Mouse (Mus musculus) midbrain, embryonic 11.5 days (tissue): ENCODE data around the gene Ep300. TPM values are rescaled to one million over a fixed set of nuclear protein-coding genes. Genes with fewer than 3 reads are reported as not detected.
"Not testable (repeated sequence)": the region's sequence is repeated elsewhere in the genome, so short reads cannot be mapped to it uniquely, and the experiment has no call there.

ENCODE experiments used
- ATAC-seq: fragments of 200-750 bp; cut with Nextera tagmentation; 2 replicates; pipeline ENCODE4 v1.8.0; 2017; ENCODE audit warnings: moderate TSS enrichment, moderate library complexity; ENCODE audit not compliant: low FRiP score
- DNase-seq: peaks from one replicate; pipeline ENCODE4 v3.0.0; 2015; ENCODE audit warnings: low spot score; ENCODE audit errors: missing footprints
- H3K27ac ChIP-seq: fragments of 300-500 bp; sonication (generic); 2 replicates; pipeline ENCODE4 v1.5.1; 2014; ENCODE audit warnings: low read depth, low read length
- H3K27me3 ChIP-seq: fragments of 300-500 bp; sonication (generic); 2 replicates; pipeline ENCODE4 v1.6.1; 2014; ENCODE audit warnings: mild to moderate bottlenecking, low read length, moderate library complexity, mixed read lengths; ENCODE audit not compliant: control insufficient read depth, insufficient read depth
- H3K36me3 ChIP-seq: fragments of 300-500 bp; sonication (generic); 2 replicates; pipeline ENCODE4 v1.6.1; 2014; ENCODE audit warnings: mild to moderate bottlenecking, low read length, moderate library complexity, mixed read lengths; ENCODE audit not compliant: control insufficient read depth, insufficient read depth
- H3K4me1 ChIP-seq: fragments of 300-500 bp; sonication (generic); 2 replicates; pipeline ENCODE4 v1.6.1; 2014; ENCODE audit warnings: low read length; ENCODE audit not compliant: control insufficient read depth, insufficient read depth
- H3K4me2 ChIP-seq: fragments of 300-500 bp; sonication (generic); 2 replicates; pipeline ENCODE4 v1.6.1; 2014; ENCODE audit warnings: mild to moderate bottlenecking, moderate library complexity
- H3K4me3 ChIP-seq: fragments of 300-500 bp; sonication (generic); 2 replicates; pipeline ENCODE4 v1.5.1; 2014; ENCODE audit warnings: low read depth, low read length
- H3K9ac ChIP-seq: fragments of 300-500 bp; sonication (generic); 2 replicates; pipeline ENCODE4 v1.6.1; 2014; ENCODE audit warnings: low read length
- H3K9me3 ChIP-seq: fragments of 300-500 bp; sonication (generic); 2 replicates; pipeline ENCODE4 v1.6.1; 2016; ENCODE audit warnings: low read length; ENCODE audit not compliant: control insufficient read depth
- WGBS: fragments of 180-500 bp; shearing (Covaris S2); extraction: QIAGEN DNeasy Blood & Tissue Kit; methylation state at CpG from one replicate; pipeline ENCODE4 v1.1.7; 2014; 5-methylcytosine and 5-hydroxymethylcytosine counted together
- polyA plus RNA-seq: library from polyadenylated mRNA; unstranded; fragments of >200 nt; fragmentation: Nextera tagmentation; extraction: Ambion mirVana; gene quantifications from 2 replicates; pipeline ENCODE4 v1.2.1, GENCODE M21; 2014

The Ep300 gene
- polyA plus RNA-seq, 1 experiment from 2014 or later: 23.7 TPM

DNA sequence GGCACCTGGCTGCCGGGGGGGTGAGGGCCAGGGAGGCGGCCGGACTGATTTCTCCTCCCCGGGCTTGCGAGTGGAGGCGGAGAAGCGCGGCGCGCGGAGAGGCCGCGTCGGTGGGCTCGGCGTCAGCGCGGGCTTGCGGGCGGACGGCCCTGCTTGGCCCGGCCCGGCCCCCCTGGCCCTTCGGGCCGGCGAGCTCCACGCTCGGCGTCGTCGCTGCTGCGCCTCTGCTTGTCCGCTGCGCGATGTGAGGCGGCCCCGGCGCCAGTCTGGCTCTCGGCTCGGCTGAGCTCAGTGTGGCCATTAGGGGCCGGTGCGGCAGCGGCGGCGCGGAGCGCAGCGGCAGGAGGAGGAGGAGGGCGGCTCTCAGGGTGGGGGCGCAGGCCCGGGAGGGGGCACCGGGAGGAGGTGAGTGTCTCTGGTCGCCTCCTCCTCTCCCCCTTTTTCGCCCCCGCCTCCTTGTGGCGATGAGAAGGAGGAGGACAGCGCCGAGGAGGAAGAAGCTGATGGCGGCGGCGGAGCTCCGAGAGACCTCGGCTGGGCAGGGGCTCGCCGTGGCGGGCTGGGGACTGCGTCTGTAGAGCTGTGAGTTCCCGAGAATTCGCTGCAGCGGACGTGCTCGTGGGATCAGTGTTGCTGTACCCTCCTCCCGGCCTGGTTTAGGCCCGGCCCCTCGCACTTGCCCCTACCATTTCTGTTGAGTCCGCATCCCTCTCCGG lies 753 bp downstream of the Ep300 start:
- 0 out of 2 replicates have a peak, but pooled peaks cover 3% of the 10 kb centered on the region for H3K36me3 ChIP-seq
- H3K27me3 ChIP-seq: no peaks in the 10 kb centered on the region
- H3K4me3 ChIP-seq: peak overlapping the region; percentile 99
- H3K27ac ChIP-seq: peak overlapping the region; percentile 100
- 0% methylated on average over 35 of the region's 77 CpGs for WGBS
- H3K9me3 ChIP-seq: no peaks in the 10 kb centered on the region
- H3K4me1 ChIP-seq: peaks cover 15% of the 10 kb centered on the region
- peak overlapping the region; percentile 73 for H3K4me2 ChIP-seq
- H3K9ac ChIP-seq: peak overlapping the region; percentile 99
- DNase-seq (peak; percentile 97), ATAC-seq (peak; percentile 68)

DNA sequence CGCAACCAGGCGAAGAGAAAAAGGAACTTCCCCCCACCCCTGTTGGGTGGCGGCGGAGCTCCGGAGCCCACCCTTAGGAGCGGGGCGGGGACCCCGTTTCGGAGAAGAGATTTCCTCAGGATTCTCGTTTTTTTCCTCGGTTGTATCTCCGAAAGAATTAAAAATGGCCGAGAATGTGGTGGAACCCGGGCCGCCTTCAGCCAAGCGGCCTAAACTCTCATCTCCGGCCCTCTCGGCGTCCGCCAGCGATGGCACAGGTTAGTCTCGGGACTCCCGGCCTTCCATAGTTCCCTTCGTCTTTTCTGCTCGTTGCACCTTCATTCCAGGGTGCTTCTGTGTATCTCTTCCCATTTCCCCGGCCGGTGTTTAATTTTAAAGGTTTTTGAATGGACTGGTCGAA lies 1.3 kb downstream of the Ep300 start:
- peak overlapping the region; percentile 73 for H3K4me2 ChIP-seq
- no peaks in the 10 kb centered on the region for H3K9me3 ChIP-seq
- peak overlapping the region; percentile 99 for H3K9ac ChIP-seq
- peaks cover 15% of the 10 kb centered on the region for H3K4me1 ChIP-seq
- H3K27ac ChIP-seq: peak overlapping the region; percentile 100
- ATAC-seq (no peak), DNase-seq (no peak)
- H3K4me3 ChIP-seq: peak overlapping the region; percentile 99
- under 1% methylated on average over 28 of the region's 28 CpGs for WGBS
- 0 out of 2 replicates have a peak, but pooled peaks cover 3% of the 10 kb centered on the region for H3K36me3 ChIP-seq
- no peaks in the 10 kb centered on the region for H3K27me3 ChIP-seq

DNA sequence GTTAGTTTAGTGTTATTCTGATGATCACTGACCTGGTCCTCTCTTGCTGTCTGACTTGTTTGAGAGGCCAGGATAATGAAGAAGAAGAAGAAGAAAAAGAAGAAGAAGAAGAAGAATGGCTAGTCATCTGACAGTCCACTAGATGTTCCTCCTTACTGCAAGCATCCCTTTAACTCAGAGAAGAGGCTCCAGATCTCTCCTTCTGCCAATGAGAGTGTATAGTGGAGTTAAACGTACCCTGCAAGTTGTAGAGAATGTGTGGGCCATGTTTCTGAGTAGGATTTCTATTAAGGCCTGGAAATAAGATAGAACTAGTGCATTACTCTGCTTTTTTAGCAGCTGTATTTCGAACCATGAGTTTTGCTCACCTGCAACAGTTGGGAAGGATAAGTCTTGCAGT lies 2.5 kb downstream of the Ep300 start:
- 51% methylated on average over 2 of the region's 2 CpGs for WGBS
- H3K4me2 ChIP-seq: peak overlapping the region; percentile 73
- no peak overlapping the region for H3K27ac ChIP-seq
- H3K9ac ChIP-seq: peak overlapping the region; percentile 99
- H3K4me1 ChIP-seq: peaks cover 15% of the 10 kb centered on the region
- no peak for ATAC-seq
- H3K27me3 ChIP-seq: no peaks in the 10 kb centered on the region
- peak overlapping the region; percentile 99 for H3K4me3 ChIP-seq
- H3K9me3 ChIP-seq: no peaks in the 10 kb centered on the region
- no peak for DNase-seq
- H3K36me3 ChIP-seq: 0 out of 2 replicates have a peak, but pooled peaks cover 3% of the 10 kb centered on the region

DNA sequence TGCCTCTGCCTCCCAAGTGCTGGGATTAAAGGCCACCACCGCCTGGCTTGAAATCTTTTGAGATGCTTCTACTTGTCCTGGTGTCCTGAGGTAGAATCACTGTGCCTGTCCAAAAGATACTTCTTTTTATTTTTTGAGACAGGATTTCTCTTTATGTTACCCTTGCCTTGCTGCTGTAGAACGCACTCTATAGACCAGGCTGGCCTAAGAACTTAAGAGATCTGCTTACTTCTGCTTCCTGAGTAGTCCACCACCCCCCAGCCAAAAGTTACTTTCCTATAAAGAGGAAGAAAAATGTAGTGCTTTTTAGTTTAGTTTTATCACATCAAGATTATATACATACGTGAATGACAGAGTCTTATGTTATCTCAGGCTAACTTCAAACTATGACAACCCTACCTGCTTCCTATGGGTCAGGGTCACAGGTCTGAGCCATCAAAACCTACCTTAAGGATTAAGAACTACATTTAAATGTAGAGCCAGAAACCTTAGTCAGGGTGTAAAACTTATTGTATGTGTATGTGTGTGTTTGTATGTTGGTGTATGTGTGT lies 9.1 kb downstream of the Ep300 start:
- ATAC-seq (no peak), DNase-seq (no peak)
- no peaks in the 10 kb centered on the region for H3K4me1 ChIP-seq
- no peak overlapping the region for H3K27ac ChIP-seq
- H3K4me2 ChIP-seq: no peak overlapping the region
- WGBS: 93% methylated on average over 3 of the region's 3 CpGs
- no peak overlapping the region for H3K4me3 ChIP-seq
- no peaks in the 10 kb centered on the region for H3K27me3 ChIP-seq
- H3K9me3 ChIP-seq: no peaks in the 10 kb centered on the region
- H3K9ac ChIP-seq: no peak overlapping the region
- peaks cover 5% of the 10 kb centered on the region; the same call in 1 of the 2 replicates for H3K36me3 ChIP-seq

DNA sequence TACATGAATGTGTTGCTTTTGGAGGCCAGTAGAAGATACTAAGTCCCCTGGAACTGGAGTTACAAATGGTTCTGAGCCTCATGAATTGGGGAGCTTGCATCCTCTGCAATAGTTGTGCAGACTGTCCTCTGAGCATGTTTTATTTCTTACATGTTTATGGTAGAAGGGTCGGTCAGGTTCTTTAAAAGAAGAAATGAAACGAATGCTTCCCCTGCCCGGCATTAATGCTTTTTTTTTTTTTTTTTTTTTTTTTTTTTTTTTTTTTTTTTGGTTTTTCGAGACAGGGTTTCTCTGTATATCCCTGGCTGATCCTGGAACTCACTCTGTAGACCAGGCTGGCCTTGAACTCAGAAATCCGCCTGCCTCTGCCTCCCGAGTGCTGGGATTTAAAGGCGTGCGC lies 13.6 kb downstream of the Ep300 start:
- not testable (repeated sequence) for H3K27ac ChIP-seq, H3K9ac ChIP-seq, H3K4me1 ChIP-seq, H3K4me3 ChIP-seq, H3K9me3 ChIP-seq, ATAC-seq, H3K4me2 ChIP-seq, H3K27me3 ChIP-seq
- 96% methylated on average over 8 of the region's 8 CpGs for WGBS
- DNase-seq: peak; percentile 23
- H3K36me3 ChIP-seq: peaks cover 12% of the 10 kb centered on the region

DNA sequence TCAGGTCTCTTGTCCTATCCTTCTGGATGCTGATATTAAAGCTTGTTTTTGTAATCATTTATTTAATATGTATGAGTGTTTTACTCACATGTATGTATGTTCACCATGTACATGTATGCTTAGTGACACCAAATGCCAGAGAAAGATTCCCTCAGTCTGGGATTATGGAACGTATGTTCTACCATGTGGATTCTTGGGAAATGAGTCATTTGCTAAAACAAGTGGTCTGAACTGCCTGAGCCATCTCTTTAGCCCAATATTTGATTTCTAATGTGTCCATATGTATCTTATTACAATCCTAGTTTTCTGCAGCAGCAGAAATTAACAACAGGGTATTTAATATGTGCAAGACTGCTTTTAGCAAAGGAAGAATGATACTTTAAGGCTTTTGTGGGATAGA lies 20.1 kb downstream of the Ep300 start:
- 97% methylated on average over 1 of the region's 1 CpGs for WGBS

DNA sequence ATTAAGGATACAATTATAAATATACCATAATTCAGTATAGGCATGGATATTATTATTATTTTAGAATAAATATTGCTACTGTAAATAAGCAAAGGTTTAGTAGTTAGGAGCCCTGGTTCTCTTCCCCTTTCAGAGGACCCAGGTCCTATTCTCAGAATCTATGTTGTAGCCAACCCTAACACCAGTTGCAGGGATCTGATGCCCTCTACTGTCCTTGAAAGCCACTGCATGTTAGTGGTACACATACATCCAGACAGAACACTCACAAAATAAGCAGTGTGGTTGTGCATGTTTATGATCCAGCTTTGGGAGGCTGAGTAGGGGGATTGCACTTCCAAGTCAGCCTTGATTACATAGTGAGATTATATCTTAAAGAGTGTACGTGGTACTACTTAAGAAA lies 21.5 kb downstream of the Ep300 start:
- no peak overlapping the region for H3K27ac ChIP-seq
- DNase-seq (peak; percentile 87), ATAC-seq (no peak)
- 84% methylated on average over 1 of the region's 1 CpGs for WGBS
- H3K27me3 ChIP-seq: no peaks in the 10 kb centered on the region
- H3K4me1 ChIP-seq: no peaks in the 10 kb centered on the region
- H3K36me3 ChIP-seq: peaks cover 11% of the 10 kb centered on the region; the same call in 1 of the 2 replicates
- H3K9ac ChIP-seq: no peak overlapping the region
- no peaks in the 10 kb centered on the region for H3K9me3 ChIP-seq
- H3K4me2 ChIP-seq: no peak overlapping the region
- H3K4me3 ChIP-seq: no peak overlapping the region

More for the DNA sequence above, 20.1 kb downstream of the Ep300 start:
- no peak for ATAC-seq
- H3K9me3 ChIP-seq: no peaks in the 10 kb centered on the region
- H3K27ac ChIP-seq: no peak overlapping the region
- H3K36me3 ChIP-seq: peaks cover 14% of the 10 kb centered on the region
- H3K4me2 ChIP-seq: no peak overlapping the region
- DNase-seq: no peak
- H3K4me3 ChIP-seq: no peak overlapping the region
- no peaks in the 10 kb centered on the region for H3K27me3 ChIP-seq
- H3K4me1 ChIP-seq: no peaks in the 10 kb centered on the region
- no peak overlapping the region for H3K9ac ChIP-seq

DNA sequence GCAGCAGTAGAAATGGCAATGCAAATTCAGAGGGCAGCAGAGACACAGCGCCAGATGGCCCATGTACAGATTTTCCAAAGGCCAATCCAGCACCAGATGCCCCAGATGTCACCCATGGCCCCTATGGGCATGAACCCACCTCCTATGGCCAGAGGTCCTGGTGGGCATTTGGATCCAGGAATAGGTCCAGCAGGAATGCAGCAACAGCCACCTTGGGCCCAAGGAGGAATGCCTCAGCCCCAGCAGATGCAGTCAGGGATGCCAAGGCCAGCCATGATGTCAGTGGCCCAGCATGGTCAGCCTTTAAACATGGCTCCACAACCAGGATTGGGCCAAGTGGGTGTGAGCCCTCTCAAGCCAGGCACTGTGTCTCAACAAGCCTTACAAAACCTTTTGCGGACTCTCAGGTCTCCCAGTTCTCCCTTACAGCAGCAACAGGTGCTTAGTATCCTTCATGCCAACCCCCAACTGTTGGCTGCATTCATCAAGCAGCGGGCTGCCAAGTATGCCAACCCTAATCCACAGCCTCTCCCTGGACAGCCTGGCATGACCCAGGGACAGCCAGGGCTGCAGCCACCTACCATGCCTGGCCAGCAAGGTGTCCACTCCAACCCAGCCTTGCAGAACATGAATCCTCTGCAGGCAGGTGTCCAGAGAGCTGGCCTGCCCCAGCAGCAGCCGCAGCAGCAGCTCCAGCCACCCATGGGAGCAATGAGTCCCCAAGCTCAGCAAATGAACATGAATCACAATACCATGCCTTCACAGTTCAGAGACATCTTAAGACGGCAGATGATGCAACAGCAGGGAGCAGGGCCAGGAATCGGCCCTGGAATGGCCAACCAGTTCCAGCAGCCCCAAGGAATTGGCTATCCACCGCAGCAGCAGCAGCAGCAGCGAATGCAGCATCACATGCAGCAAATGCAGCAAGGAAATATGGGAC lies 64.6 kb downstream of the Ep300 start:
- Histone ChIP-seq H3K27ac (no peak overlapping the region), H3K4me1 (no peaks in the 10 kb centered on the region), H3K27me3 (no peaks in the 10 kb centered on the region), H3K4me3 (no peak overlapping the region), H3K36me3 (peaks cover 33% of the 10 kb centered on the region), H3K9me3 (no peaks in the 10 kb centered on the region), H3K4me2 (no peak overlapping the region), H3K9ac (no peak overlapping the region)
- ATAC-seq: no peak
- WGBS: 93% methylated on average over 8 of the region's 8 CpGs
- no peak for DNase-seq
